Mouse (Mus musculus): ENCODE results near the gene Gm28035.

GRCm38 (mm10) chr2:30247681-30248080 is 7.3 kb downstream of the Gm28035 start:
- TF ChIP-seq GATA1 (IDR thresholded peaks at IDR 0.05; ENCODE audit: borderline replicate concordance, low read length) (no peak), FLI1 (IDR thresholded peaks at IDR 0.05; ENCODE audit: low read length) (no peak)
